Mouse (Mus musculus) liver, embryonic 14.5 days (tissue): ENCODE results near the gene Tspear. TPM values are rescaled to one million over a fixed set of nuclear protein-coding genes. Genes with fewer than 3 reads are reported as not detected.

Source experiments
- ATAC-seq: fragments of 200-750 bp; cut with Nextera tagmentation; 2 replicates; pipeline ENCODE4 v1.8.0; 2017; ENCODE audit warnings: moderate number of reproducible peaks, mild to moderate bottlenecking, moderate library complexity; ENCODE audit not compliant: insufficient read depth
- DNase-seq, 3 experiments: peaks; one replicate each; pipeline ENCODE4 v3.0.0-alpha.2; 2012 to 2013; ENCODE audit warnings: low read depth in 3 of 3, low spot score in 3 of 3
- H3K27ac ChIP-seq: fragments of 300-500 bp; sonication (generic); 2 replicates; pipeline ENCODE4 v1.5.1; 2014; ENCODE audit warnings: moderate library complexity, mild to moderate bottlenecking, control low read depth, inconsistent platforms
- H3K27me3 ChIP-seq: fragments of 300-500 bp; sonication (generic); 2 replicates; pipeline ENCODE4 v1.6.1; 2014; ENCODE audit warnings: mild to moderate bottlenecking, low read length, moderate library complexity; ENCODE audit not compliant: control insufficient read depth, insufficient read depth
- H3K36me3 ChIP-seq: fragments of 300-500 bp; sonication (generic); replicated peaks from 2 replicates; pipeline ENCODE4 v1.6.1; 2014; ENCODE audit warnings: low read depth; ENCODE audit not compliant: control insufficient read depth, insufficient read depth
- H3K4me1 ChIP-seq, 2 experiments: fragments of 200-500 bp in 1 of 2; fragments of 300-500 bp in 1 of 2; sonication (generic) in 1 of 2; replicated peaks; 2 replicates each; pipeline ENCODE4 v1.6.1; 2012 to 2014; ENCODE audit warnings: antibody characterized with exemption in 1 of 2, inconsistent platforms in 1 of 2, low read length in 1 of 2; ENCODE audit not compliant: control insufficient read depth in 2 of 2, insufficient read depth in 2 of 2
- H3K4me2 ChIP-seq: fragments of 300-500 bp; sonication (generic); 2 replicates; pipeline ENCODE4 v1.6.1; 2014; ENCODE audit warnings: low read depth, mild to moderate bottlenecking, control low read depth, moderate library complexity
- H3K4me3 ChIP-seq, 2 experiments: fragments of 200-500 bp in 1 of 2; fragments of 300-500 bp in 1 of 2; sonication (generic) in 1 of 2; 2 replicates each; pipeline ENCODE4 v1.5.1; 2012 to 2014; ENCODE audit warnings: low read depth in 2 of 2, low read length in 2 of 2, mild to moderate bottlenecking in 2 of 2, control low read depth in 1 of 2, inconsistent platforms in 1 of 2, moderate library complexity in 1 of 2; ENCODE audit not compliant: insufficient read depth in 1 of 2
- H3K9ac ChIP-seq: fragments of 300-500 bp; sonication (generic); replicated peaks from 2 replicates; pipeline ENCODE4 v1.6.1; 2014; ENCODE audit warnings: mild to moderate bottlenecking, control low read depth, moderate library complexity
- H3K9me3 ChIP-seq: fragments of 300-500 bp; sonication (generic); 2 replicates; pipeline ENCODE4 v1.6.1; 2016; ENCODE audit warnings: low read length, mixed read lengths; ENCODE audit not compliant: control insufficient read depth
- CTCF ChIP-seq: IDR thresholded peaks from 2 replicates; pipeline ENCODE4 v1.5.1; 2016; ENCODE audit warnings: antibody characterized with exemption, low read depth, control low read depth
- EP300 ChIP-seq: IDR thresholded peaks from 2 replicates; pipeline ENCODE4 v1.6.1; 2016; ENCODE audit warnings: antibody characterized with exemption, low read depth
- WGBS: fragments of 180-500 bp; shearing (Covaris S2); extraction: QIAGEN DNeasy Blood & Tissue Kit; methylation state at CpG from one replicate; pipeline ENCODE4 v1.1.7; 2014; ENCODE audit not compliant: insufficient replicate concordance; 5-methylcytosine and 5-hydroxymethylcytosine counted together
- polyA plus RNA-seq, 2 experiments: library from polyadenylated mRNA; depleted of rRNA in 1 of 2; stranded (reverse) in 1 of 2; unstranded in 1 of 2; fragments of >200 nt; fragmentation: Nextera tagmentation in 1 of 2; extraction: Ambion mirVana in 1 of 2; gene quantifications; 2 replicates each; pipeline versions ENCODE4 v1.2.1 to v1.2.3; 2012 to 2014

Gene Tspear
- 0.03 TPM in 1 of 2 replicates, not detected in the other for polyA plus RNA-seq (2012; rRNA removed)
- polyA plus RNA-seq (2014; fragmentation: Nextera tagmentation; extraction: Ambion mirVana): not detected in 2 replicates

DNA sequence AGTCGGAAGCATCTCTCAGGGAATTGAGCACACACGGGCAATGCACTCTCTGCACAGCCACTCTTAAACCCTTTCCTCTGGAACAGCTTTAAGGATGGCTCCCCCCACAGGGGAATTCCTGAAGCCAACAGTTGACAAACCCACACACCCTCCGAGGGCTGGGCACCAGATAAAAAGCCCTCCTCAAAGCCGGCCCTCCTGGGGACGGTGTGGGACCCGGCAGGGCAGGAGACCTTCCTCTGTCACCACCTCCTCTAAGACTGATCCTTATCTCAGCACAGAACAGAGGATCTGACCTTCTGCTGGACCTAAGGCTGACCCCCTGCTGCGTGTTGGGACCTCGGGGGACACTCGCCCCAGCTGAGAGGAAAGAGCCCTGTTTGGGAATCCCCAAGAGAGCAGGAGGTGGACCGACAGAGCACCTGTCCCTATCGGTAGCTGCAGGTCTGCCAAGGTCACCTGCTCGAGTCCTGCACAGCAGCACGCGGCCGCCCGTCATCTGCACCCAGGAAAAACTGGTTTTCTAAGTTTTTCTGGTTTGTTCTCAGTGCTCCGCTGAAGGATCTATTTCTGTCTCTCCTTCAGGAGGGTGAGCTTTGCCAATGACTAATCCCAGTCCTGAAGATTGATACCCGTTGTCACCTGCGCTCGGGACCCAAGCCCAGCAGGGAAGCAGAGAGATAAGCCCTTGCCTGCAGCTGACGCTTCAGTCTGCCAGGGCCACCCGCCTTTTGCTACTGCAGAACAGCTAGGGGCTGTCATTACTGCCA is at the start of gene Tspear:
Tspear (plus strand) TSS at position 675 of the 770 bp plus-strand sequence.
- Histone ChIP-seq H3K4me2 (no peak within 1 kb of the TSS), H3K27me3 (peaks cover 31% of the 10 kb centered on the region), H3K27ac (no peak within 1 kb of the TSS), H3K36me3 (no peaks in the 10 kb centered on the region), H3K9me3 (no peaks in the 10 kb centered on the region), H3K9ac (no peak within 1 kb of the TSS), H3K4me3 (no peak within 1 kb of the TSS), H3K4me1 (no peaks in the 10 kb centered on the region)
- ATAC-seq (no peak), DNase-seq (no peak)
- WGBS: 6% methylated on average over 22 of the region's 22 CpGs
- TF ChIP-seq CTCF (no peak), EP300 (no peak)

DNA sequence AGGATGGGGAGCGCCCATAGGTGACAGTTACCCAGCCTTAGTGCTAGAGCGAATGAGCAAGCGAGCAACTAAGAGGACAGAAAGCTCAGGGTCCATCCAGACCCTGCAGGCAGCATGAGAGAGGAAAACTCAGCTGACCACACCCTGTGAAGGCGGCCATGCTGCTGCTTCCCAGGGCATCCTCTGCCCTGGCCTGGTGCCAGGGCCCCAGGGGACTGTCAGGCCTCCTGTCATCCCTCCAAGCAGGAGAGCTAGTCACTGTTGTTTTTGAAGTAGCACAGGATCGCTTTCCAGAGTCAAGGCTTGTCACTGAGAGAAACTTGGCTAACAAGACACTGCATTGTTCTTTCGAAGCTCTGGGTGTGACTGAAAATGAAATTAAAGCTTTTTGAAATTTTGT is 47.4 kb upstream of the Tspear start:
- Histone ChIP-seq H3K9ac (no peak overlapping the region), H3K4me2 (no peak overlapping the region), H3K4me3 (no peak overlapping the region), H3K27me3 (no peaks in the 10 kb centered on the region), H3K9me3 (no peaks in the 10 kb centered on the region), H3K27ac (no peak overlapping the region), H3K36me3 (peaks cover 35% of the 10 kb centered on the region), H3K4me1 (peaks cover 0 to 5% of the 10 kb centered on the region in 2 experiments; a peak in 1 of 4 replicates)
- WGBS: 86% methylated on average over 6 of the region's 6 CpGs
- ATAC-seq (no peak), DNase-seq (no peak)
- TF ChIP-seq EP300 (no peak), CTCF (no peak)

DNA sequence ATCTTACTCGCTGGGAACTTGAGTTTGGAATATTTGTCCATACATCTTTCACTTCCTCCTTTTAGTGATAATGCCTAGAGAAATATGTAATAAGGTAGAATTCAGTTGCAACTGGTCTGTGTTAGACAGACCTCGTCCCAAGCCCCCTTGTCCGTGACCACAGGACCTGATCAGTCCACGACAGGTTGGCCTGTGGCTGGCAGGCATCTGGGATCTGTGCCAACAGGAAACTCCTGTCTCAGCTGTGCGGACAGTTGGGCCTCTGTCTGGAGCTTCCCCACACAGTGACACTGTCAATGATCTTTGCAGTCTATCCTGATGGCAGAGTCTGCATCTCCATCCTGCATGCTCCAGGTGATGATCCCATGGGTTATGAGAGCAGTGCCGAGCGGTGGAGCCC is 43.2 kb upstream of the Tspear start:
- no peaks in the 10 kb centered on the region for H3K9me3 ChIP-seq
- no peak for TF ChIP-seq CTCF
- TF ChIP-seq EP300: no peak
- DNase-seq (no peak), ATAC-seq (no peak)
- H3K27ac ChIP-seq: no peak overlapping the region
- no peaks in the 10 kb centered on the region for H3K27me3 ChIP-seq
- no peak overlapping the region for H3K4me3 ChIP-seq
- H3K9ac ChIP-seq: no peak overlapping the region
- 68% methylated on average over 7 of the region's 7 CpGs for WGBS
- no peaks in the 10 kb centered on the region for H3K4me1 ChIP-seq
- H3K36me3 ChIP-seq: peaks cover 37% of the 10 kb centered on the region
- no peak overlapping the region for H3K4me2 ChIP-seq

DNA sequence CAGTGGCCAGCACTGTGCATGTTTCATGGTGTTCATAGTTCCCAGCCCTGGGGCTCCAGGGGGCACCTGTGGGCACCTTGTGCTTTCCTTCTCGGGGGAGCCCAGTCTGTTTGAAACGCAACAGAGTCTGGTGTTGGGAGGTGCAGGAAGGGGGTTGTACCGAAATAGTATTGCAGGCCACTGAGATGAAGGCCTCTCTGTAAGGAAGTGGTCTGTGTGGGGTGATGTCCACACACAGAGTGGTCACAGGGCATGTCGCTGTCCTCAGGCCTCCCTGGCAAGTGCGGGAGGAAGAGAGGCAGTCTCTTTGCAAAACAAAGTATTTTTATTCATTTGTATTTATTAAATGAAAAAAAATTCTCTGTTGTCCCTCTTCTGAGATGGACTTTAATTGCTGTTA is 40.8 kb upstream of the Tspear start:
- no peak overlapping the region for H3K9ac ChIP-seq
- no peaks in the 10 kb centered on the region for H3K4me1 ChIP-seq
- H3K4me2 ChIP-seq: no peak overlapping the region
- no peaks in the 10 kb centered on the region for H3K27me3 ChIP-seq
- DNase-seq (no peak), ATAC-seq (no peak)
- peaks cover 34% of the 10 kb centered on the region for H3K36me3 ChIP-seq
- no peak overlapping the region for H3K4me3 ChIP-seq
- H3K27ac ChIP-seq: no peak overlapping the region
- WGBS: 76% methylated on average over 5 of the region's 5 CpGs
- TF ChIP-seq EP300: no peak
- no peak for TF ChIP-seq CTCF
- H3K9me3 ChIP-seq: no peaks in the 10 kb centered on the region

- no peak for TF ChIP-seq EP300
- no peak for TF ChIP-seq CTCF
- no peaks in the 10 kb centered on the region for H3K9me3 ChIP-seq
- H3K4me2 ChIP-seq: no peak overlapping the region
- ATAC-seq (no peak), DNase-seq (no peak)
- no peak overlapping the region for H3K27ac ChIP-seq
- H3K9ac ChIP-seq: no peak overlapping the region
- H3K27me3 ChIP-seq: no peaks in the 10 kb centered on the region
- H3K36me3 ChIP-seq: peaks cover 22% of the 10 kb centered on the region
- 35% methylated on average over 1 of the region's 1 CpGs for WGBS
- H3K4me3 ChIP-seq: no peak overlapping the region
- no peaks in the 10 kb centered on the region for H3K4me1 ChIP-seq
These were observed 38.9 kb upstream of the Tspear start for GRCm38 (mm10) chr10:77647461-77647860.
